Mouse (Mus musculus): Measurements from ENCODE around the gene Frem1.

The Frem1 gene

DNA sequence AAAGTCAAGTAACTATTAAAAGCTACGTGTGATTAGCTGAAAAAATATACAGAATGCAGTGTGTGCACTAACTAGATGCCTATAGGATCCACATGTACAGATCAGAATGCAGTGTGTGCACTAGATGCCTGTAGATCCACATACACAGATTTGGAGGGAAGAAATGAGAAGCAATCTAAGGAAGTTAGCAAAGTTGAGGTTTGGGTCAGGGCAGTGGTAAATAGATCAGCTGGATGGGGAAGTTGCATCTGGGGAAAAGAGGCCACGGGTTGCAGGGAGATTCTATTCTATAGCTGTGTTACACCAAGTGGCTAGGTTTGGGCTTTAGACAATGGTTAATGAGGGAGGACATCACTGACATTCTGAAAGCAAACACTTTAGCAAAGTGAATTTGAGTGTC, 133.5 kb downstream of the Frem1 start:
- no peak for DNase-seq

DNA sequence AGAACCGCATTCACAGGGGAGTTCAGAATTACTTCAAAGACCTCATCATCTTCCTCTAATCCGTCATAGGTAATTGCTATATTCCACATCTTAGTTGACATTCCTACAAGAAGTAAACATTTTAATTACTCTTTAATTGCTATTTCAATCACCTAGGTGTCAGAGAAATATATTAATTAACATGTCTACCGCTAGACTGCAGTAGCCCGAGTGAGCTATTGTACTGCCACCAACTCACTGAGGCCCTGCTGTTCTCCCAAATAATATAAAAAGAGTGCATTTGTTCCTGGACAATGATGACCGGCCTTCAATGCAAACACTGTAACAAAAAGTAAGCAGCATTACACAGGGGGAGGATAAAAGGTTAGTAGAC, 135.5 kb downstream of the Frem1 start:
- no peak for DNase-seq

DNA sequence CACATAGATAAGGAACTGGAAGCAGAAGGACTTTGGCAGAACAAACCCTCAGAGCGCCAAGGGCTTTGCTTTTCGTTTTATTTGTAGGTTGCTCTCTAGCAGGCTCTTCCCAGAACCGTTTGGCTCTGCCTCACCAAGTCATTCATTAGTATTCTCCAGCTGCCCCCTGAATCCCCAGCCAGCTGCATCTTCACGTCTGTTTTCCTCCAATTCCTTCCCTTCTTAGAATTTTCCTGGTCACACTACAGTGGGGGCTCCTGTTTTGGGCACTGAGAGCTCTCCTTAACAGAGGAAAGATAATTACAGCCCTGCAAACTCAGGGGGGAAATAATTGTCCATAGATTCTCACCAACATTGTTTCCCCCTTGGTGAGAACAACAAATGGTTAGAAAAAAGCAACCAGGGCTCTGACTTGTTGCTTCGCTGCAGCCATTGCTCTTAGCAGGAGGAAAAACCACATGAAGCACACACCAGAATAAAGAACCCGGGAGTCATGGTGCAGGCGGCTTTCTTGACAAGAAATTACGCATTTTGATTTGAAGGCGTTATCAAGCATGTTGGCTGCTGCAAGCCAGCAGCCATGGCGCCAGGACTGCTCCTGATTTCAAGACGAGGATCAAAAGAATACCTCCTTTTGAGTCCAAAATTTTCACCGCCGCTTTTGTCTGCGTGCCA, 136.0 kb downstream of the Frem1 start:
- no peak for DNase-seq

DNA sequence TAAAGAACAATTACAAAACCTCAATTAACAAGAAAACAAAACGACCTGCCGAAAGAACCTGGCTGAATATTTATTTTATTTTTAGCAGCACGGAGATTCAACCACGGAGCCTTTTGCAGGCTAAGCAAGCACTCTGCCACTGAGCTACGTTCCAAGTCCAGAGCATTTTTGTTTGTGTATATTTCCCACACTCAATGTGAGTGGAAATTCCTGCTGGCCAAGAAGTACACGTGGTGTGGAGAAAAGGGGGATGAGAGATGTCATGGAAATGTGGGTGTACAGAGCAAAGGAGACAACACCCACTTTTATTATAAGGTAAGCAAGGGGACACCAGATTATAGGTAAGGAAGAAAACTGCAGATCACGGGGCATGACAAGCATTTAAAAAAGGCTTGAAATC, 136.6 kb downstream of the Frem1 start:
- DNase-seq: no peak

DNA sequence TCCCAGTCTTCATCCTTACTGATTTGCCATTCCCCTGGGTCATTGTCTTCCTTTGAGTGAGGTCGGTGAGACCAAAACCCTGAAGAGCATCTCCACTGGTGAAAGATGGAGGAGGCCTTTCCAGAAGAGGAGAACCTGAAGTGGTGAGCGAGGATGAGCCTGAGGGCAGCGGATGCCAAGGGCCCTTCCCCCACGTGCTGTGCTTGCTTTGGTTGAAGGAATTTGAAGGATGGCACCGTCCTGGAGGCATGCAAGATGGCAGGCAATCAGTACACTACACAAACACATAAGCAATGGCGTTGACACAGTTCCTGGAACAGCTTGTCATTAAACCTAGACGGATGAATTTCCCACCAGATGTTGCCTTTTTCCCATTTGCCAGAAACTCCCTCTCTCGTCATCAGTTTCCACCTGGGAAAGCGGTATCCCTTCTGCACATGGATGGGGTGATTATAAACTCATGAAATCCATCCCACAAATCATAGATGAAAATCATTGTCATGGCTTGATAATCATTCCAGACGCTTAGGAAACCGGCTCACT, 137.5 kb downstream of the Frem1 start:
- no peak for DNase-seq

DNA sequence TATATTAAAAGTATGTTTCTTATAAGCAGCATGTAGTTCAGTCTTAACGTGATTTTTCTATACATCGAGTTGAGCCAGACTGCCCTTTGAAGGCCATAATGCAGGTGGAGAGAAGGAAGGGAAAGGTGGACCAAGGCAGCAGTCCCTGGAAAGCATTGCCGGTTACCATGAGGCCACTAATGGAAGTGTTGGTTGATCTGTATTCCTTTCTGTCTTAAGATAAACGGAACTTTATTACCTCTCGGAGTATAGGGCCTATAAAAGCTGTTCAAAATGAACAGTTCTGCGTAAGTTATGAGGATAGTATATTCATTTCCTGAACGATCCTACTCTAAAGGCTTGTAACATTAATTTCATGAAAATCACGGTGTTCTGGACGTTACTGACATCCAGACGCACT, 156.9 kb downstream of the Frem1 start:
- DNase-seq: no peak

DNA sequence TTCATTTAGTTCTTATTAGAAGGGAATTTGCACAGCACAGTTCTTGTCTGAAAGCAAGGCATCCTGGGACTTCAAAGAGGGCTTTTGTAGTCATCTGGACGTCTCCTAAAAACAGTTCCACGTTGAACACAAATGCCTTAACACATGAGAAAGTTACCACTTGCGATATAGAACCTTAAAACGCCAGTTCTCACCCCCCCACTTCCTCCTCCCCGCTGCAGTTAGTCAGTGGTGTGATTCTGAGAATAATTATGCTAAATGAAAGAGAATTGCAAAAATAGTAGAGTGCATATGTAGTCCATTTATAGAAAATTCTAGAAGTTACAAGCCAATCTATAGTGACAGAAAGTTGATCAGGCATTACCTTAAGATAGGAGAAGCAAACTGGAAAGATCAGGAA, 159.9 kb downstream of the Frem1 start:
- no peak for DNase-seq

DNA sequence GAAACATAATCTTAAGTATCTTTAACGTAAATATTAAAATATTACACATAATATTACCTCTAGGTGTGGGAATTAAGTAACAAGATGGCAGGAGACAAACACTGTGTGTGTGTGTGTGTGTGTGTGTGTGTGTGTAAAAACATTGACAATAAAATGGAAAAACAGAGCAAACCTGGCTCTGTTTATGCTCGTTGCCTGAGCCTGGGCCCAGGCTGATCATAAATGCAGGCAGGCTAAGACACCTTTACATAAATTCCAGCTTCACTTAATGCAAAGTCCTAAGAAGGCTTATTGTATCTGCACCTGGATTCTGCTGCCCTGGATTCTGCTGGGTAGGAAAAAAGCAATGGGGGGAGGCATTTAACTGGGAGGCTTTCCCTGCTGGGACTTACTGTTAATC, 160.6 kb downstream of the Frem1 start:
- no peak for DNase-seq

DNA sequence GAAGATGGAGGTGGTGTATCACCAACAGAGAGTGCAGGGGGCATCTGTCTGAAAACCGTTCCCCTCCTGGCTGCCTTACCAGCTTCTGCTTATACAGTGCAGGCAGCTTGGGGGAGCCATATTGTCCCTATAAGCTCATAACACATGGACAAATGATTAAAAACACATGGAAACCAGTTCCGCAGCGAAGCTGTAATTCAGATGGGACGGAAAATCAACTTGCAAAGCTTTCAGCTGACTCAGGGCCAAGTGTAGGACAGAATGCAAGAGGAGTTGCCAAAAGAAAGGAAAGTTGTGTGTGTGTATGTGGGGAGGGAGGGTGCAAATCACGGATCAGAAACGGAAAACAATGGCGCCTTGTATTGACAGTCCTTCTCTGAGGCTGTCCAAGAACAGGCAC, 161.1 kb downstream of the Frem1 start:
- DNase-seq: no peak

DNA sequence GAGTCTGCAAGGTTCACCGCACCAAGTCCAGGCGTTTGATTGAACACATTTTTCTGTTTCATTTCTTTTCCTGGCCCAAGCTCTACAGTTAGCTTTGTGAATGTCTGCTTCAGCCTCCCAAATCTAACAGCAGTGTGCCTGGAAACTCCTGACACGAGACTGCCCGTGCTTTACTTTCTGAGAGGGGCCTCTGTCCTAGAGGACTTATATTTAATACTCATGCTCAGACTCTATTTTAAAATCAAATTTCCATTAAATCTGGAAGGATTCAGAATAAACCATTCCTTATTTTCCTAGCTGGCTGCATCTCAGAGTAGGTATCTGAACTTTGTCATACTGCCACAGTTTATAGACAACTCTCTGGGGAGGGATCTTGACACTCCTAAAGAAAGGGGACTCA, 161.6 kb downstream of the Frem1 start:
- DNase-seq: no peak

DNA sequence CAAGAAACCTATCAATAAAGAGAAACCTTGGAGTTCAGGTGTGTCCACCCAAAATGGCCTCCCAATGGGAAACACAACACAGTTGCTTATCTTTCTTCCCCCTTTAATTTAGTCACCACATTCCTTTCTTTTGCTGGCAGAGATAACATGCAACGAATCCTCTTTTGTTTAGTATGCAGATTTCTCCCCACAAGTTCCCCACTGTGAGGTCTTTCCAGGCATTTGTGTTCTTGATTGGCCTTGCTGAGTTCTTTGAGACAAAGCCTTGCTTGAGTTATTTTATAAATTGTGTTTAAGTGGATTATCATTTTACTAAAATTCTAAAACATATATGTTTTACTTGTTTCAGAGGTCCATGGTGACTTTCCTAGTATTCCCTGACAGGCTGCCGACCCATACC, 166.0 kb downstream of the Frem1 start:
- DNase-seq: no peak

DNA sequence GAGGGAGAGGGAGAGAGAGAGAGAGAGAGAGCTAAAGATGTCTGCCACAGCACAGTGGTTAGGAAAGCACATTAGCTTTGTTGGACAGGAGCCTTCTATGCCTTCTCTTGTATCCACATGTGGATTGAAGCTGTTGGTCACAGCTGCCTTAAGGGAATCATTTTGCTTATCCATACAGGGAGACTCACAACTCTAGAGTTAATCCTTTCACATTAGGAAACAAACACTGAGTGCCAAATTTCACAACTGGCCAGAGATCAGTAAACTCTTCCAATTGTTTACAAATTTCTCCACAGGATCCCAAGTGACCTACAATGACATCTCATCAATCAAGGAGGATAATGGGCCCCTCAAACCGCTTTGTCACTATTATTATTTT, 166.6 kb downstream of the Frem1 start:
- no peak for DNase-seq

DNA sequence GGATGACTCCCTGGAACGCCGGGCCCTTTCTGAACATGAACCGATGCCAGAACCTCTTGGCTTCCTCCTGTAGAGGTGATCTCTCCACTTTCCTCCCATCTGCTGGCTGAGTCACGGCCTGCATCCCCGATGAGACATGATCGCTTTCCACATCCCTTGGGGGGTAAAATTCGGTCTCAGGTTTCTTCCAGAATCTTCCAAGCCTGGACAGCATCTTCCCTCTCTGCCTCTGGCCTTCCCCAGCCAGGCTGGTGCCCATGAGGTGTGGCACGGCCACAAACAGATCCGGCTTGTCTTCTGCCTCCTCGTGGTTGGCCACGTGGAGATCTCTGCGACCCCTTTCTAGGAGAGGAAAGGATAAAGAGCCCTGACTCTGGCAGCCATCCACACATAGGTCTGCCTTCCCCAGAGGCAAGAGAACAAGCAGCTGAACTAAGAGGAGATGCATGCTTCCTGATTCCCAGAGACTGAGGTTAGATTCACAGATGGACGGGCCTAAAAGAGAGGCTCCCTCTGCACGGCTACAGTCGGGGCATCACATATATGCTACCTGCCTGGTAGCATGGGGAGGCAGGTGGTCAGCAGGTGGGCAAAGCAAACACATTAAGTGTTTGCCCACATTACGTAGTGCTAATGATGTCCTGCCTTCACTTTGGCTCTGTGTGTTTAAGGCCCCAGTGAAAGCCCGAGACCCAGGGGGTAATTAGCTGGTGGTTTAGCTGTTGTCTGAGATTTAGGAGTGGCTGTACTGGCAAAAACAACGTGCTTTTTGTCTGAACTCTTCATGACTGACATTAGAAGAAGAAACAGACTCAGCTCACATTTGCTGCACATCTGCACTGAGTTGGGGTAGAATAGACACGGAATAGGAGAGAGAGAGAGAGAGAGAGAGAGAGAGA, 167.3 kb downstream of the Frem1 start, which contains the start of gene Cer1:
Gene Cer1 (minus strand): TSS at position 513 of the 899 bp plus-strand sequence.
- DNase-seq: no peak

DNA sequence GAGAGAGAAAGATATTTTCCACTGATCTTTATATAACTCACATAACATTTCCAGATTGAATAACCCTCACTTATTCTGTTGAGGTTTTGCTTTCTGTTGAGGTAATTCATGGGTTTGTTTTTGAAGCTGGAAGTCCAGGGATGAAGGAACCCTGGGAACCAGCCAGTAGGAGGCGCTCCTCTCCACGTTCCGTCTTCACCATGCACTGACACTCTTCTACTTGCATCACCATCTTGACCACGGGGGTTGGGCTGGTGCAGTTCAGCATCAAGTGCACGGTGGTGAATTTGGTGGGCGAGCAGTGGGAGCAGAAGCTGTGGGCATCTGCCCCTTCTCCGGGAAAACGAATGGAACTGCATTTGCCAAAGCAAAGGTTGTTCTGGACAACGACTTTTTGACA, 169.6 kb downstream of the Frem1 start:
- no peak for DNase-seq

DNA sequence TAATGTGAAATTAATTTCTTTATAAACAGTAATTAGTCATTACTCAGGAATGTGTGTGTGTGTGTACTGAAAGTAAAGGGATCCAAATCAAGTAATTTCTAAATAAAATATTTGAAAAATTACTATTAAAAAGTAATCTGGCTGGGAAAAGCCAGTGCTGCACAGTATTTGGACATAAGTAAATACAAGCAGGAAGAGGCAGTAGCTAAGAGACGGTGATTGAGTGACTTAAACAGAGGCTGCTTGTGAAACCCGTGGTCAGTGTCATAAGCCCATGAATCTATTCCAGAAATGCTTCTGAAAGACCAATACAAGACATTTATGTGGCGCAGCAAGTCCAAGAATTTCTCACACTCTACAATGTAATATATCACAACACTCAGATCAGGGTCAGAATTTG, 170.8 kb downstream of the Frem1 start:
- DNase-seq: no peak

DNA sequence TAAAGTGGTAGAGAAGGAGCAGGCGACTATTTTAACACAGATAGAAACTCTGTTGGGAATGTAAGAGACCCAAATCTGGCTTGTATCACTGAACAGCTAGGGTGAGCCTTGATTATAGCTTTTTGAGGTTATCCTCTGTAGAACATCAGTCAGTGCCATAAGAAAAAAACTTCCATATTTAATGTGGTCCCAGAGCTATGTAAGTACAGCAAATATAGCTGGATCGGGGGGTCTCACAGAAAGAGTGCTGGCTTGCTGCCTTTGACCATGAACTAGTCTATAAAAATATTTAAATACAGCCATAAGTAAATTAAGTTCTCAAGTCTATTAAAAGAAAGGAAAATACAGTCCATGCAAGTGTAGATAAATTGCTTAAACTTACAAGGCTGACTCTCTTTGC, 171.9 kb downstream of the Frem1 start:
- no peak for DNase-seq

DNA sequence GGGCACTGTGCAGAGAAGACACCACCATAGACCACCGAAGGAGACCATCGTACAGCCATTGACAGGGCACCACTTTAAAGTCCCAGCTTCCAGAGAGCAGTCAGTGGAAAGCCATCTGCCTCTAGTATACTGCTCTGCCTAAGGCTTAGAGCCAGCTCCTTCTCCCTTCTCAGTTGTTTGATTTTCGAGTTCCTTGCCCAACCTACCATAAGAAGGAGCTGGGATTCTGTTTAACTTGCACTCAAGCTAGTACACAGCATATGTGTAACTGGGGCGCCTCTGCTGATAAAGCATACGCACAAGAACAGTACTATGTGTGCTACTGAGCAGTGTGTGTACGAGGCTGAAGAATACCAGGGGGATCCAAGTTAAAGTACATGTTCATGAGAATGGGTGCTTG, 173.0 kb downstream of the Frem1 start:
- no peak for DNase-seq

DNA sequence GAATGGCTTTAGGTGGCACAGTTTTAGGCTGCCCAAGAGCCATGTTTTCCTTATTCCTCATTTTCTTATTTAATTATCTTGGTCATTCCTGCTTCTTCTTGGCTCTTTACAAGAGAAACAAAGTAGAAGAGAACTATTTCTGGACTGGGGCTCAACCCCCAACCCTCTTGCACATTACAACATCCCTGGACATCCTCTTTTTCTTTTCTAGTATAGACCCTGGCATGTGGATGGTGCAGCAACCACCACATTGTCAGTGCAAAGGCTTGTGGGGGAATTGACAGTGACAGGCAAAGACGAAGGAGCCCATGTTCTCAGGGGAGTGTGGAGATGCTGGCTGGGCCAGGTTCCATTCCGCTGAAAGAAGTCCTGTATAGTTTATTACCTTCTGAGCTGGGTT, 175.5 kb downstream of the Frem1 start:
- DNase-seq: no peak

DNA sequence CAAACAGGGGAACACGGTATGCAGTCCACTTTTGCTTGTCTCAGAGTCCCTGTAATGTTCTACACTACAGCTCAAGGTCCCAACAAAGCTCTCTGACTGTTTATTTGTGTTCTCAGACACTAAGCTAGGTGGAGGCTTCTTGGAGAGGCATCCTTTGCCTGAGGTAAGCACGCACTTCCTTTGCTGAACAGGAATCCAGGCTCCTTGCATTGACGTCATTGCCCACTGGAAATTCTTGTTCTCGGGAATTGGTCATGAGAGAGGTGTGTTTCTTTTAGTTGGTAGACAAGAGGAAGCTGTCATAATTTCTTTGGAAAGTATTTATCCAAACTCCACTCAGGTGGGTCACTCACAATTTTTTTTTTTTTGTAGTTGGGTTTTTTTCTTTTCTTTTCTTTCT, 176.6 kb downstream of the Frem1 start:
- DNase-seq: no peak

DNA sequence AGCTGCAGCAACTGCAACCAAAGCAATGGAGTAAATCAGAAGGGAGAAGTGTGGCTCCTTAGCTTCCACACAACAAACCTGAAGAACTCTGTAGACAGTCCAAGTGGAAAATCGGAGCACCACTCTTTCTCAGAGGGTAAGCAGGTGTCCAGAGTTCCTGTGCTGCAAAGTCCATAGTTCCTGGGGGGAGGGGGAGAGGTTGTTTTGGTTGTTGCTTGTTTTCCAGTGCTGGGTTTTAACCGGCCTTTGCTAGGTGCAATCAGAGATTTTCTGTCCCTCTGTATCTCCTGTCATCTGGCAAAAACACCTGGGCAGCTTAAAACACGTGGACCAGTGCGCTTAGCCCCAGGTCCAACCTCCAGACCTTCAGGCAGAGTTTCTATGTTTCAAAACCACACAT, 177.3 kb downstream of the Frem1 start:
- peak in 1 of 2 experiments; percentile 21 for DNase-seq

DNA sequence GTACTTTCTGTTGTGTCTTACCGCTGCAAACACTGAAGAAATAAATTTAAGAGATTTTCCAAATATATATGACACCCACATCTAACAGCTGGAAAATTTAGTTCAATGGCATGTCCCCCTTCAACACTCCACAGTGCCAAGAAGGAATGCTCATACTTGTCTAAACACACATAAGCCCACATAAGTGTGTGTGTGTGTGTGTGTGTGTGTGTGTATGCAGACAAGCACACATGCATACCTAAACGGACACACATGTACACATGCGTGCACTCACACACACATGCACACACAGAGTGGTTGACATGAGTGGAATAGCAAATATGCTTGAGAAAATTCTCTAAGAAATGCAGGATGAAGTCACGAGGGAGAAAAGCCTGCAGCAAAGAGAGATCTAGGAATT, 179.6 kb downstream of the Frem1 start:
- no peak for DNase-seq

DNA sequence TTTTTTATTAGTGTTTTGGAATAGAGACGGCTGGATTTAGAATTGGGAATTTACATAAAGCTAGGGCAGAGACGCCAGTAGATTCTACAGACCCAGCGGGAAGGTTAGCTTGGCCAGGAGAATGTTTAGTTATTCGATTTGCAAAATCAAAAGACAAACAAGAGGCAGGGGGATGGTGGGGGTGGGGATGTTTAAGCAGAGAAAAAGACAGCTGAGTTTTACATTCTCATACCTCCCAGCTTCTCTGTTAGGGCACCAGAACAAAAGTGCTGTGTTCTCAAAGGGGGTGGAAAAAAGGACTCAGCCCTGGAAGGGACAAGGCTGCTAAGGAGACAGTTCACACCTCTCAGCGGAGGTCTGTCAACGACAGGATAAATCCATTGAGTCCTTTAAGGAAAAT, 180.0 kb downstream of the Frem1 start:
- DNase-seq: no peak

DNA sequence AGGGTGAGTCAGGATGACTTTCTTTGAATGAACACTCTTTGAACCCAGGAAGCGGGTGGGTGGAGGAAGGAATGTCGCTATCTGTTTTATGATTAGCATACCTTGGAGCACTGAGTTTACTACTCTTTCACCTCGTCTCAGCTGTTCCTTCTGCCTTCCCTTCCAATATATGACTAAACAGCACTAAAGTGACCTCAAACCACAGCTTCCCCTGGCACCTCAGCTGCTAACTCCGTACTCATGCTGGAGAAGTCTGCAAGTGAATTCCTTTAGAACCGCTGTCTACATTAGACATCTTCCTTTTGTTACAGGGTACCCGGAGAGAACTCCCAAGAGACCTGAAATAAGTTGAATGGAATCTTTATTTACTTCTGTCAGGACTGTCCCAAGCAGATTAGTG, 181.2 kb downstream of the Frem1 start:
- DNase-seq: no peak

DNA sequence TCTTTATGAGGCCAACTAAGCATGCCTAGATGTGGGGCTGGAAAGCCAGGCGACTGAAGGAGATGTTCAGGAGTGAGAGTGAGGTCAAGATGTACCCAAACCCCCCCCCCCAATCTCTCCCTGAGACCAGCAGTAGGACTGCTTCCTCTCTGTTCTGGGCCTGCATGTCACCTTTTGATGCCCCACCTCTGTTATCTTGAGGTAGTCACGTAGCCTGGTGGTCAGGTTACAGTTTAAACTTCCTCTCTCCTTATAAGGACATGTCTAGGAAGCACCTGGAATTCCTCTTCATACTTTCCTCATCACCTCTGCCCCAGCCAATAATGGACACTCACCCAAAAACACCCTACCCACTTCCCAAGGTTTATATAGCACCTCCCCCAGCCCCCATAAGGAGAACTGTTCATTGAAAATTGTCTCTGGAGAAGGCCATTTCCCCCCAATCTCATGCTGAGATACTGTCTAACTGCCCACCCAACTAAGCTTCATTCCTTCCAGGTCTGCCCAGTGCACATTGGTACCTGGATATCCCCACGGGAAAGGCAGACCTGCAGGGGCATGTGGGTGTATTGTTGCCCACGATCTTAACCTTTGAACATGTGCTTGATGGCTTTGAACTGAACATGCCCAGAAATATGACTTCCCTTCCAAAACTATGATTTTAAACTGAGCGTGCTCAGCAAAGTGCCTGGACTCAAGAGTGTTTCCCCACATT, 184.3 kb downstream of the Frem1 start:
- DNase-seq: no peak

All from kidney, postnatal 25 days (tissue).